Mouse (Mus musculus) embryonic facial prominence, embryonic 14.5 days (tissue): Measurements from ENCODE around the gene Ctnnbip1. TPM values are rescaled to one million over a fixed set of nuclear protein-coding genes. Genes with fewer than 3 reads are reported as not detected.

Source experiments
- ATAC-seq: fragments of 200-750 bp; cut with Nextera tagmentation; 2 replicates; pipeline ENCODE4 v1.8.0; 2017; ENCODE audit warnings: low read depth, moderate number of reproducible peaks, moderate TSS enrichment
- DNase-seq: peaks from one replicate; pipeline ENCODE4 v3.0.0-alpha.2; 2015; ENCODE audit warnings: low spot score
- H3K27ac ChIP-seq: fragments of 300-500 bp; sonication (generic); replicated peaks from 2 replicates; pipeline ENCODE4 v1.5.1; 2014; ENCODE audit warnings: low read depth, mild to moderate bottlenecking, low read length, moderate library complexity
- H3K27me3 ChIP-seq: fragments of 300-500 bp; sonication (generic); replicated peaks from 2 replicates; pipeline ENCODE4 v1.6.1; 2014; ENCODE audit warnings: low read length; ENCODE audit not compliant: control insufficient read depth, insufficient read depth
- H3K36me3 ChIP-seq: fragments of 300-500 bp; sonication (generic); 2 replicates; pipeline ENCODE4 v1.6.1; 2014; ENCODE audit warnings: low read length, mixed read lengths; ENCODE audit not compliant: control insufficient read depth, insufficient read depth
- H3K4me1 ChIP-seq: fragments of 300-500 bp; sonication (generic); 2 replicates; pipeline ENCODE4 v1.6.1; 2014; ENCODE audit warnings: antibody characterized with exemption, low read length; ENCODE audit not compliant: control insufficient read depth, insufficient read depth
- H3K4me2 ChIP-seq: fragments of 300-500 bp; sonication (generic); 2 replicates; pipeline ENCODE4 v1.6.1; 2014; ENCODE audit warnings: low read depth, mild to moderate bottlenecking, low read length, moderate library complexity, mixed read lengths
- H3K4me3 ChIP-seq: fragments of 300-500 bp; sonication (generic); 2 replicates; pipeline ENCODE4 v1.5.1; 2014; ENCODE audit warnings: low read depth, mild to moderate bottlenecking, low read length
- H3K9ac ChIP-seq: fragments of 300-500 bp; sonication (generic); 2 replicates; pipeline ENCODE4 v1.6.1; 2014; ENCODE audit warnings: low read depth, mild to moderate bottlenecking, low read length, moderate library complexity, mixed read lengths
- H3K9me3 ChIP-seq: fragments of 300-500 bp; sonication (generic); 2 replicates; pipeline ENCODE4 v1.6.1; 2016; ENCODE audit warnings: low read length; ENCODE audit not compliant: control insufficient read depth
- WGBS: fragments of 180-500 bp; shearing (Covaris S2); extraction: QIAGEN DNeasy Blood & Tissue Kit; methylation state at CpG from one replicate; pipeline ENCODE4 v1.1.7; 2014; 5-methylcytosine and 5-hydroxymethylcytosine counted together
- polyA plus RNA-seq: library from polyadenylated mRNA; unstranded; fragments of >200 nt; fragmentation: Nextera tagmentation; extraction: Ambion mirVana; gene quantifications from 2 replicates; pipeline ENCODE4 v1.2.1, GENCODE M21; 2014

The Ctnnbip1 gene
- polyA plus RNA-seq, 1 experiment from 2014 or later: 68.7 TPM

- ATAC-seq (no peak), DNase-seq (no peak)
- Histone ChIP-seq H3K36me3 (peaks cover 18% of the 10 kb centered on the region), H3K9ac (no peak overlapping the region), H3K4me2 (no peak overlapping the region), H3K27me3 (no peaks in the 10 kb centered on the region), H3K4me3 (no peak overlapping the region), H3K4me1 (peaks cover 13% of the 10 kb centered on the region), H3K27ac (no peak overlapping the region), H3K9me3 (no peaks in the 10 kb centered on the region)
- 95% methylated on average over 5 of the region's 5 CpGs for WGBS
Observed at GRCm38 (mm10) chr4:149557905-149558304, 39.9 kb downstream of the Ctnnbip1 start.

DNA sequence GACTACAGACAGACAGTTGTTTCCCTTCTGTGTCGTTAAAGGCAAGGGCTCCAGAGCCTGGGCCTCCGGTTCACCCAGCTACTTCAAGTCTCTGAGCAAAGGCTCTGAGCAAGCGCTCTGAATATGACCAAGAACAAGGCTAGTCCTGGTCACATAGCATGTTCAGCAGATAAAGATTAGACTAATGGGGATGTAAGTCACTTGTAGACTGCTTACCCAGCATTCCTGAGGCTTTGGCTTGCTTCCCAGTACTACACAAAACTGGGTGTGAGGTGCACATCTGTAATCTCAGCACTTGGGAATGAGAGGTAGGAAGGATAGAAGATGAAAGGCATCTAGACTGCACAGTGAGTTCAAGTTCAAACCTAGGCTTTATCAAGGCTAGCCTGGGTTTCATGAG is 40.4 kb downstream of the Ctnnbip1 start:
- H3K36me3 ChIP-seq: peaks cover 18% of the 10 kb centered on the region
- H3K4me2 ChIP-seq: no peak overlapping the region
- ATAC-seq (no peak), DNase-seq (no peak)
- no peak overlapping the region for H3K9ac ChIP-seq
- peaks cover 15% of the 10 kb centered on the region for H3K4me1 ChIP-seq
- 87% methylated on average over 3 of the region's 3 CpGs for WGBS
- no peaks in the 10 kb centered on the region for H3K9me3 ChIP-seq
- no peaks in the 10 kb centered on the region for H3K27me3 ChIP-seq
- H3K27ac ChIP-seq: no peak overlapping the region
- H3K4me3 ChIP-seq: no peak overlapping the region

DNA sequence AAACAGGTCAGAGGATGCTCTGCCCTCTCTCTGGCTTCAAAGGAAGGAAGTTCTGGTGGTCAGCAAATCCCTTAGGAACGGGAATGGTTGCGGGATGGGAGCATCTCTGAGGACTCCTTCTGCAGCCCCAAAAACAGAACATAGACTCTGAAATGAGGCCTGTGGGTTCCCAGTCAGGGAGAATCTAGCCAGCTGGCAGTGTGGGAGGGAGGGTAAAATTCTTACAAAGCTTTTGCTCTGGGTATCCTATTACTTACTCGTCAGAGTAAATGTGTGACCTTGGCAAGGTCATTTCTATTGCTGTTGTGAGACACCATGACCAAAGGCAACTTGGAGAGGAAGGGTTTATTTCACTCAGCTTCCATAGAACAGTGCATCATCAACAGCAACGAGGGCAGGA is 43.4 kb downstream of the Ctnnbip1 start:
- DNase-seq: no peak
- peaks cover 21% of the 10 kb centered on the region for H3K4me1 ChIP-seq
- peaks cover 26% of the 10 kb centered on the region for H3K36me3 ChIP-seq
- no peak overlapping the region for H3K27ac ChIP-seq
- no peaks in the 10 kb centered on the region for H3K27me3 ChIP-seq
- 84% methylated on average over 4 of the region's 4 CpGs for WGBS
- no peak for ATAC-seq
- no peak overlapping the region for H3K4me3 ChIP-seq
- no peak overlapping the region for H3K4me2 ChIP-seq
- no peaks in the 10 kb centered on the region for H3K9me3 ChIP-seq
- no peak overlapping the region for H3K9ac ChIP-seq

DNA sequence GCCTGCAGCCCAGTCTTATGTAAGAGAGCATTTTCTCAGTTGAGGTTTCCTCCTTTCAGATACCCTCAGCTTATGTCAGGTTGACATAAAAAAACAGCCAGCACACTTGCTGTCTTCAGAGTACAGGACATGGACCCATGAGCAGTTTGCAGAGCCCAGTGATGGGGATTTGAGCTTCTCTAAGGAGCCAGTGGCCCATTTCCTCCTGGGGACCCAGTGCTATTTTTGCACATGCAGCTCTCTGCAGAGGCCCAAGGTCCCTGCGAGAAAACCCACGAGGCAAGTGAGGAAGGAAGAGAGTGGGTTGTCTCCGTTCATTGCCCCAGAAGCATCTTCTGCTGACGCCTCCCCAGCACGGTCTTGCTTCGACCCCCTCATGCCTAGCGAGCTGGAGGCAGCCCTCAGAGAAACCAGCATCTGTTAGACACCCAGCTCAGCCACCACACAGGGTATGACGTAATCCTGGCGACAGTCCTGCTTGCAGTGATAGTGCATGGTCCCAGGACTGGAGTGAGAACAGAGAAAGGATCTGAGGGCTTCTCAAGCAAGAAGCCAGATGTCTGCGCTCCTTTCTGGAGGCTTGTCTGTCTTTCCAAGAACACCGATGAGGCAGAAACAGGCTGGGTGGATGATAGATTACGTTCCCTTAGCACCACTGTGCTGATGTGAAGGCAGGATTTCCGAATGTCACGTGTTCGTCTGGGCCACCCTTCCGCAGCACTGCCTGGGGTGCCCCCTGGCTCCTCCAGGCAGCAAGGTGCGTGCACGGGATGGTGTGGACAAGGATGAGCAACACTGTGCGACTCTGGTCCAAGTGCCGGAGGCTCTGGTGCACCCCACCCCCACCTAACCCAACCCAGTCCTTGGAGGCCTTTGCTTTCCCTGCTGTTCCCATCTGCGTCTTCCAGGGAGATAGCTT is 44.2 kb downstream of the Ctnnbip1 start:
- Histone ChIP-seq H3K9me3 (no peaks in the 10 kb centered on the region), H3K27ac (peak overlapping the region; percentile 73), H3K4me2 (peak overlapping the region; percentile 35), H3K4me3 (no peak overlapping the region), H3K9ac (peak overlapping the region; percentile 34; the same call in 1 of the 2 replicates), H3K36me3 (peaks cover 26% of the 10 kb centered on the region), H3K4me1 (peaks cover 21% of the 10 kb centered on the region), H3K27me3 (no peaks in the 10 kb centered on the region)
- peak; percentile 38 for ATAC-seq
- WGBS: 49% methylated on average over 21 of the region's 21 CpGs
- peak; percentile 63 for DNase-seq

DNA sequence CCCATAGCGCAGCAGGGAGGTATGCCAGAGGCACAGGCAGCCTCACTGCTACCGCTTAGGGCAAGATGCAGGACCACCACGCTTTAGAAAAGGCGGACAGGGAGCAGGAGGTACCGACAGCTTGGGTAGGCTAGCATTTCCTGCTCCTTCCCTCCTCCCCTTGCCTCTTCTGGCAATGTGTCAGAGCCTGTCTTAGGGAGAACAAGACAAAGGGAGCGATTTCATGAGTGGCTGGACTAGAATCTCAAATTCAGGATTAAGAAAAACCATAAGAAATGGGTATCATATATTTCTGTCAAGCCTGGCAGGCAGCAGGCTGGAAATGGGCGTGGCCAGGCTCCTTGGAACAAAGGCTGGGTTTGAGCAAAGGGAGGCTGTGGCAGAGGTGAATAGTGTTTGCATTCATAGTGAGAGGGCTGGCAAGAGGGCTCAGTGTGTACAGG is 44.9 kb downstream of the Ctnnbip1 start:
- ATAC-seq (peak; percentile 56), DNase-seq (peak; percentile 86)
- Histone ChIP-seq H3K27me3 (no peaks in the 10 kb centered on the region), H3K4me2 (peak overlapping the region; percentile 35), H3K36me3 (peaks cover 20% of the 10 kb centered on the region), H3K27ac (peak overlapping the region; percentile 73), H3K4me3 (no peak overlapping the region), H3K9ac (peak overlapping the region; percentile 34; the same call in 1 of the 2 replicates), H3K4me1 (peaks cover 18% of the 10 kb centered on the region), H3K9me3 (no peaks in the 10 kb centered on the region)
- 24% methylated on average over 7 of the region's 7 CpGs for WGBS

DNA sequence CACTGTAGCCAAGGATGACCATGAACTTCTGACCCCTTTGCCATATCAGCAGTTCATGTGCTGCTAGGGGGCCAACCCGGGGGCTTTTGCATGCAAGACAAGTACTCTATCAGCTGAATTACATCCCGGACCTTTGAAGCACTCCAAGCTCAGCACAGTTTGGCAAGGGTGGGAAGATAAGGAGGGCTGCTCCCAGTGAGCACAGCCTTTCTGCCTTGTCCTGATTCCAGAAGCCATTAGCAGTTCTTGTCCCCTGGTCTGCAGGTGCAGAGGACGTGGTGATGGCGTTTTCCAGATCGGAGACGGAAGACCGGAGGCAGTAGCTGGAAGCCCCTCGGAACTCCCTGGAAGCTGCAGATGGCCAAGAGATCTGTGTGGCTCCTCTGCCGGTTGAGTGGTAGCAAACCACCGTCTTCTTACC is 45.9 kb downstream of the Ctnnbip1 start:
- Histone ChIP-seq H3K4me1 (peaks cover 18% of the 10 kb centered on the region), H3K36me3 (peaks cover 20% of the 10 kb centered on the region), H3K9me3 (no peaks in the 10 kb centered on the region), H3K4me2 (no peak overlapping the region), H3K4me3 (no peak overlapping the region), H3K27ac (no peak overlapping the region), H3K27me3 (no peaks in the 10 kb centered on the region), H3K9ac (no peak overlapping the region)
- ATAC-seq (no peak), DNase-seq (no peak)
- 84% methylated on average over 10 of the region's 10 CpGs for WGBS

DNA sequence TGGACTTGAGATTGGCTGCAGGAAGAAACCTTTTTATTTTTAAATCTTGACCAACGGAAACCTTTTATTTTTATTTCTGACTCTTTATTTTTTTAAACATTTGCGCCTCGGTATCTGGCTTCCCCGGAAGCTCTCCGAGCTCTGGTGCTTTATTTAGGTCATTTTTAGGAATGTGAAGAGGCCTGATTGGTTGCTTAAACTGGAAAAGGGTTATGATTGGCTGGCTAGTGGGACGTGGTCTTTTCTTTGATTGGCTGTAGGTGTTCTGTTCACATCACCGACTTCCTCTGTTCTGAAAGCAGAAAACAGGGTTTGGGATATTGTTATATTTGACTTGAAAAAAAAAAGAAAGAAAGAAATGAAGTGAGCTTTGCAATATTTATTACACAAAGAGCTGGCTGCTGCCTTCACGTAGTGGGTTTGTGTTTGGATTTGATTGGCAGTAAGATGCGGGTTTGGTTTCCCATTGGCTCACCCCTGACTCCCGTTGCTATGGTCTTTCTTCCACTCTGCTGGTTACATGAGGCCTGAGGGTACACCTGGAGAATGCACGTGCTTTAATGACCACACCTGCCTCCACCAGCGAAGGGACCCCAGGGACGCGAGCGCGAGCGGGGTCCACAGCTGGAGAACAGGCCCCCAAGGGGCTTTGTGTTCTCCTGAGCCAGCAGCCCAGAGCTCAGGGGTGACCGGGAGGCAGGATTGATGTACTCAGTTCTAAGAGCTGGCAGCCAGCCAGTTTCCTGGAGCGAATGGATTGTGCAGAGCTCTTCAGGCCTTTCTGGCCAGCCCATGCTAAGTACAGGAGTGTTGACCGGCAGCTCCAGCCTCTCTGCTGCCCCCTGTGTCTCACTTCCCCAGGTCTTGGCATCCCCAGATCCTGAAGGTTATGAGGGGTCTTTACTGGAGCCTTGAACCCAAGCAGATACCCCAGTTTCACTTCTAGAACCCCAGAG is 46.7 kb downstream of the Ctnnbip1 start:
- no peak overlapping the region for H3K4me3 ChIP-seq
- H3K9me3 ChIP-seq: no peaks in the 10 kb centered on the region
- H3K4me2 ChIP-seq: no peak overlapping the region
- no peaks in the 10 kb centered on the region for H3K27me3 ChIP-seq
- WGBS: 58% methylated on average over 20 of the region's 20 CpGs
- H3K9ac ChIP-seq: no peak overlapping the region
- peak; percentile 46; the same call in 1 of the 2 replicates for ATAC-seq
- H3K36me3 ChIP-seq: peaks cover 15% of the 10 kb centered on the region
- peaks cover 18% of the 10 kb centered on the region for H3K4me1 ChIP-seq
- no peak overlapping the region for H3K27ac ChIP-seq
- DNase-seq: peak; percentile 91

DNA sequence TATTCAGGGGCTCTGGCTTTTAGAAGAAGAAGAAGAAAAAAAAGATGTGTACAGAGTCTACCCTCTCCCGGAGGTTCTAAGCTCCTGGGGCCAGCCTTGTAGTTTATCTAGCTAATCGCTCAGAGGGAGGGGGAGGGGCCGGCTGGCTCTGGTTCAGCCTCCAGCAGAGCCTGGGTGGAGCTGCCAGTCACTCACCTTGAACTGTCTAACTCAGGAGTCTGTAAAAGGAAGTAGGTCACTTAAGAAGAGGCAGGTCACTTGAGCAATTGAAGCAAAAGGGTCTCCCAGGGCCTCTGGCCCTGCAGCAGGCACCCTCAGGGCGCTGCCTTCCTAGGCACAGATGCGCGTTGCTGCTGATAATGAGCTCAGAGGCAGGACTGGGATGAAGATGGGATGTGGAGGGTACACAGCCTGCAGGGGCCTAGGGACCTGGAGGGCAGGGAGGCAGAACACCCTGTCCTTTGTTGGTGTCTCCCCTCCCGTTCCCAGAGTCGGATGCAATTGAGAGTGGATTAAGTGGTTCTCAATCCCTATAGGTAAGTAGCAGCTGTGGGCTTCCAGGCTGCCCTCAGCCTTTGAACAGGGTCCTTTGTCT is 49.5 kb downstream of the Ctnnbip1 start:
- peak; percentile 13; the same call in 1 of the 2 replicates for ATAC-seq
- Histone ChIP-seq H3K9ac (no peak overlapping the region), H3K36me3 (peaks cover 8% of the 10 kb centered on the region; the same call in 1 of the 2 replicates), H3K4me1 (peaks cover 22% of the 10 kb centered on the region), H3K4me2 (no peak overlapping the region), H3K4me3 (no peak overlapping the region), H3K27ac (no peak overlapping the region; the same call in 1 of the 2 replicates), H3K27me3 (no peaks in the 10 kb centered on the region), H3K9me3 (no peaks in the 10 kb centered on the region)
- peak; percentile 69 for DNase-seq
- 24% methylated on average over 8 of the region's 8 CpGs for WGBS
